Mouse (Mus musculus) gonadal fat pad, adult 2 months (tissue): ENCODE measurements around the gene Tceal8. TPM values are rescaled to one million over a fixed set of nuclear protein-coding genes. Genes with fewer than 3 reads are reported as not detected.
"Not testable (repeated sequence)": the region's sequence is repeated elsewhere in the genome, so short reads cannot be mapped to it uniquely, and the experiment has no call there.

Source experiments
- DNase-seq: peaks from one replicate; pipeline ENCODE4 v3.0.0-alpha.2; 2012; ENCODE audit warnings: low read depth
- polyA plus RNA-seq: library from polyadenylated mRNA; depleted of rRNA; stranded (reverse); fragments of >200 nt; gene quantifications from 2 replicates; pipeline ENCODE4 v1.2.3, GENCODE M21; 2012; rRNA removed

Gene Tceal8
- polyA plus RNA-seq: 19.2 and 29.3 TPM in 2 replicates

- DNase-seq: no peak
Measured at GRCm38 (mm10) chrX:136172118-136172551, at the start of gene Tceal8. Gene Tceal8, minus strand, starts transcription at chrX:136172342.

GRCm38 (mm10) chrX:136216303-136216702 is 44.2 kb upstream of the Tceal8 start:
- DNase-seq: no peak

GRCm38 (mm10) chrX:136214729-136215677 is 42.9 kb upstream of the Tceal8 start, which contains the start of the genes Tceal7 and Bex1:
Gene Tceal7, plus strand, starts transcription at chrX:136214779.
Gene Bex1, minus strand, starts transcription at chrX:136215513.
- DNase-seq: not testable (repeated sequence)

DNA sequence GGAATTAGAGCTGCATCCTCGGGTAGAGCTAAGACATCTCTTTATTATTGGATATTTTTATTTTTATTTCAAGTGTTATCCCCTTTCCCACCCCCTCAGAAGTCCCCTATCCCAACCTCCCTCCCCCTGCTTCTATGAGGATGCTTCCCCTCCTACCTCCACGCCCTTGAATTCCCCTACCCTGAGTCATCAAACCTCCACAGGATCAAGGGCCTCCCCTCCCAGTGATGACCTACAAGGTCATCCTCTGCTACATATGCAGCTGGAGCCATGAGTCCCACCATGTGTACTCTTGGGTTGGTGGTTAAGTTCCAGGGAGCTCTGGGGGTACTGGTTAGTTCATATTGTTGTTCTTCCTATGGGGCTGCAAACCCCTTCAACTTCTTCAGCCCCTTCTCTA is 41.3 kb upstream of the Tceal8 start:
- no peak for DNase-seq

DNA sequence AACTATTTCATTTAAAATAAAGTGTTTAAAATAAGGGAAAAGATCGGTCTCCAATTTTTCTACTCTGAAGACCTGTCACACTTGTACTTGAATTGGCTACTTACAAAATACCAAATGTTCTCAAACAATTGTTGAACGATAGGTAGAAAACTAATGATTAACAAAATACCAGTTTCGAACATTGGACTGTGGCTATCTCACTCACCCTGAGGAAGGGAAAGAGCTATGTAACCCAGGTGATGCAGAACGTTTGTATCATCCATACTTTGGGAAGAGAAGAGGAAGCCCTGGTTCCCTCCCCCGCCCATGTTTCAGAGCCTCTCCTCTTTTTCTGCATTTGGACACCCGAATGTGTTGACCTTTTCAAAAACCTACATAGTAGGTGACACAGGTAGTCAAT is 32.3 kb upstream of the Tceal8 start:
- DNase-seq: no peak

DNA sequence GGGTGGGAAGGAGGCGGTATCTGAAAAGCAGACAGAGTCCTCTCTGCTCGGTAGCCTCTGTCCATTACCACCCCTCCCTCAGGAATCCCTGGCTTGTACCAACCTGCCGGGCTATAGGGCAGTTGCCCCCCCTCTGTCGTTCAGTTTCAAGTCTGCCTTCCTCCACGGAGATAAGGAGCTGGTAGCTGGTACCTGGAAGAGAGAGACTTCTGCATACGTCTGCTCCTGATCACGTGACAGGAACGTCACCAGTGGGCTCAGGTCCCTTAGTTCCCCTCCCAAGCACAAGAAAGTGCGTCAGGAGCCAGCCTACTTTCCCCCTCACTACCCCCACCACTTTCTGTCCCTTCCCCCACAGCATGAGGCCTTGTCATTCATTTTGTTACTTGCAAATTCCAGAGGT is 31.5 kb upstream of the Tceal8 start, which contains the start of gene Tceal5:
Gene Tceal5, minus strand, starts transcription at position 213 of the 403 bp plus-strand sequence.
- DNase-seq: no peak

- DNase-seq: no peak
Measured at GRCm38 (mm10) chrX:136203257-136203656, 31.1 kb upstream of the Tceal8 start.

GRCm38 (mm10) chrX:136196873-136197272 is 24.7 kb upstream of the Tceal8 start:
- no peak for DNase-seq

- no peak for DNase-seq
Measured at GRCm38 (mm10) chrX:136195193-136195944, 23.2 kb upstream of the Tceal8 start.

GRCm38 (mm10) chrX:136183107-136183506 is 11.0 kb upstream of the Tceal8 start:
- DNase-seq: no peak

- DNase-seq: no peak
Measured at GRCm38 (mm10) chrX:136180897-136181553, 8.9 kb upstream of the Tceal8 start.

- DNase-seq: no peak
Measured at GRCm38 (mm10) chrX:136172786-136173185, 644 bp upstream of the Tceal8 start.

- DNase-seq: no peak
Measured at GRCm38 (mm10) chrX:136171189-136172117, 689 bp downstream of the Tceal8 start.

DNA sequence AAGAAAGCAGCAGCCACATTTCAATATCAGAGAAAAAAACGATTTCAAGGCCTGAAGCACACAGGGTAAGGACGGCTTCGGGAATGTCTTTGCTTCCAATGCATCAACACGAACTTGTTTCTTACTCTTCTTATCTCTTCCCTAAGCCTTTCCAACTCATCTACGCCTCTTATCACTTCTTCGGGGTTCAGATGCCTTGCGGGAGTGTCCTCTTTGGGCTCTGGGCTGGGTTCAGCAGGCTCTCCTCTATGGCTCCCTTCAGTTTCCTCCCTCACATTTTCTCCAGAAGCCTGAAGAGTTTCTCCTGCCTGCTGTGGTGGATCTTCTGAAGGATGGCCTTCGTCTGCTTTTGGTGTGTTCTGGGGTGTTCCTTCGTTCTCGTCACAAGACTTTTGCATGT is 1.5 kb downstream of the Tceal8 start:
- DNase-seq: no peak

DNA sequence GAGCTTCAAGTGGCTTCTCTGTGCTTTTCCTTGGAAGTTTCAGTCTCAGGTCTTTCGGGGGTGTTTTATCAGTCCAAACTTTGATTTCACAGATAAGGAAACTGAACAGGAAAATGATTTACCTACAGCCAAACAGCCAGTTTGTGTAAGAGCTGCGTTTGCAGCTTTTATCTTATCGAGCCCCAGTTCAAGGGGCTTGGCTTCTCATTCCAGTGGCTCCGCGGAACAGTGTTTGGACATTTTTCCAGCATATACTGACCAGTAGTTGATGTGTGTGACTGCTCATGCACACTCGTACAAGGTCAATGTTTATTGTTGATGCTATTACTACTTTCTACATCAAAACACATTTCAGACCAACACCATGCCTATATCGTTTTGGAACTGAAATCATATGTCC is 27.9 kb downstream of the Tceal8 start:
- no peak for DNase-seq

- no peak for DNase-seq
Measured at GRCm38 (mm10) chrX:136143711-136144110, 28.4 kb downstream of the Tceal8 start.

GRCm38 (mm10) chrX:136141385-136141784 is 30.8 kb downstream of the Tceal8 start:
- no peak for DNase-seq

DNA sequence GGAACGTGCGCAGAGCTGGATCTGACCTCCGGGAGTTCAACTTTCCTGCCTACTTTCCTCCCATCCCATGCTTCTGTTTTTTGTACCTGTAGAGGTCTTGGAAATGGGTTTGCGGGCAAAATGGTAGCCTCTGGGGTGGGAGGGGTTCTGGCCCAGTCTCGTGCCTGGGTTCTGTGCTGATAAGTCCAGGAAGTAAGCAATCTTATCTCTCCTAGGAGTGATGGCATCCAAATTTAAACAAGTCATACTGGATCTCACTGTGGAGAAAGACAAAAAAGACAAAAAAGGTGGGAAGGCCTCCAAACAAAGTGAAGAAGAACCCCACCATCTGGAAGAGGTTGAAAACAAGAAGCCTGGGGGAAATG is 32.5 kb downstream of the Tceal8 start:
- DNase-seq: not testable (repeated sequence)

GRCm38 (mm10) chrX:136138827-136139639 is 33.1 kb downstream of the Tceal8 start, which contains the start of gene Bex4:
Gene Bex4, plus strand, starts transcription at chrX:136138996.
- DNase-seq: not testable (repeated sequence)

DNA sequence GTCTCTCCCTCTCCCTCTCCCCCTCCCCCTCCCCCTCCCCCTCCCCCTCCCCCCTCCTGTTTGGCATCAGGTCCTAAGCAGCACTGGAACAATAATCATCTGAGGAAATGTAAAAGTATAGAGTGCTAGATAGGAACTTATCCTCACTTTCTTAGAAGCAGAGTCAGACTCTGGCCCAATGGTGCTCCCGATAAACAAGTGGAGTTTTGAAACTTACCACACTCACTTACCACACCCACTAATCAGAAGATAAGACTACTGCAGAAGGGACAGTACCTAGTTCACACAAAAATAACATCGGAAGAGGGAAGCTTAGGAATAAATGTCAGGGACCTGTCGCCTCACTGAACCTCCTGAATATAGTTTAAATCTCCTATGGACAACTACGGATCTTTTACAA is 36.6 kb downstream of the Tceal8 start:
- DNase-seq: no peak
